Mouse (Mus musculus) lung, postnatal 0 days (tissue): ENCODE results near the gene Pym1. TPM values are rescaled to one million over a fixed set of nuclear protein-coding genes. Genes with fewer than 3 reads are reported as not detected.

Experiments used
- ATAC-seq: fragments of 200-750 bp; cut with Nextera tagmentation; 2 replicates; pipeline ENCODE4 v1.8.0; 2017; ENCODE audit warnings: moderate library complexity
- DNase-seq: peaks from one replicate; pipeline ENCODE4 v3.0.0-alpha.2; 2016; ENCODE audit warnings: low spot score
- H3K27ac ChIP-seq: fragments of 300-500 bp; sonication (generic); 2 replicates; pipeline ENCODE4 v1.5.1; 2014; ENCODE audit warnings: antibody characterized with exemption, mild to moderate bottlenecking, low read length, mixed read lengths
- H3K27me3 ChIP-seq: fragments of 300-500 bp; sonication (generic); replicated peaks from 2 replicates; pipeline ENCODE4 v1.6.1; 2014; ENCODE audit warnings: low read length, mixed read lengths; ENCODE audit not compliant: insufficient read depth
- H3K36me3 ChIP-seq: fragments of 300-500 bp; sonication (generic); 2 replicates; pipeline ENCODE4 v1.6.1; 2014; ENCODE audit warnings: low read length, mixed read lengths; ENCODE audit not compliant: insufficient read depth
- H3K4me1 ChIP-seq: fragments of 300-500 bp; sonication (generic); 2 replicates; pipeline ENCODE4 v1.6.1; 2014; ENCODE audit warnings: antibody characterized with exemption, low read depth, low read length, mixed read lengths; ENCODE audit not compliant: insufficient read depth
- H3K4me2 ChIP-seq: fragments of 300-500 bp; sonication (generic); replicated peaks from 2 replicates; pipeline ENCODE4 v1.6.1; 2014; ENCODE audit warnings: low read depth, mild to moderate bottlenecking, low read length, moderate library complexity, mixed read lengths
- H3K4me3 ChIP-seq: fragments of 300-500 bp; sonication (generic); 2 replicates; pipeline ENCODE4 v1.5.1; 2014; ENCODE audit warnings: low read depth, low read length
- H3K9ac ChIP-seq: fragments of 300-500 bp; sonication (generic); replicated peaks from 2 replicates; pipeline ENCODE4 v1.6.1; 2014; ENCODE audit warnings: low read depth, mild to moderate bottlenecking
- H3K9me3 ChIP-seq: fragments of 300-500 bp; sonication (generic); 2 replicates; pipeline ENCODE4 v1.6.1; 2016; ENCODE audit warnings: low read length, mixed read lengths
- CTCF ChIP-seq: IDR thresholded peaks from 2 replicates; pipeline ENCODE4 v1.5.1; 2016; ENCODE audit warnings: antibody characterized with exemption, mild to moderate bottlenecking
- EP300 ChIP-seq: IDR thresholded peaks from 2 replicates; pipeline ENCODE4 v1.6.1; 2016; ENCODE audit warnings: antibody characterized with exemption, mild to moderate bottlenecking, control low read depth
- WGBS: fragments of 180-500 bp; shearing (Covaris S2); extraction: QIAGEN DNeasy Blood & Tissue Kit; methylation state at CpG from one replicate; pipeline ENCODE4 v1.1.7; 2014; 5-methylcytosine and 5-hydroxymethylcytosine counted together
- polyA plus RNA-seq: library from polyadenylated mRNA; unstranded; fragments of >200 nt; fragmentation: Nextera tagmentation; extraction: Ambion mirVana; gene quantifications from 2 replicates; pipeline ENCODE4 v1.2.1, GENCODE M21; 2015

Gene Pym1
- polyA plus RNA-seq, 1 experiment from 2014 or later = 24.9 TPM

GRCm38 (mm10) chr10:128743791-128744191, 3.9 kb upstream of the Pym1 start:
- peak overlapping the region; percentile 90 for H3K4me2 ChIP-seq
- ATAC-seq (peak; percentile 58), DNase-seq (peak; percentile 81)
- no peaks in the 10 kb centered on the region for H3K36me3 ChIP-seq
- H3K27ac ChIP-seq = peak overlapping the region; percentile 93
- peaks cover 18% of the 10 kb centered on the region; the same call in 1 of the 2 replicates for H3K4me1 ChIP-seq
- no peaks in the 10 kb centered on the region for H3K9me3 ChIP-seq
- TF ChIP-seq CTCF = peak; percentile 3; the same call in 1 of the 2 replicates
- no peak for TF ChIP-seq EP300
- WGBS = 3% methylated on average over 29 of the region's 37 CpGs
- peak overlapping the region; percentile 70 for H3K4me3 ChIP-seq
- no peaks in the 10 kb centered on the region for H3K27me3 ChIP-seq
- H3K9ac ChIP-seq = peak overlapping the region; percentile 67

DNA sequence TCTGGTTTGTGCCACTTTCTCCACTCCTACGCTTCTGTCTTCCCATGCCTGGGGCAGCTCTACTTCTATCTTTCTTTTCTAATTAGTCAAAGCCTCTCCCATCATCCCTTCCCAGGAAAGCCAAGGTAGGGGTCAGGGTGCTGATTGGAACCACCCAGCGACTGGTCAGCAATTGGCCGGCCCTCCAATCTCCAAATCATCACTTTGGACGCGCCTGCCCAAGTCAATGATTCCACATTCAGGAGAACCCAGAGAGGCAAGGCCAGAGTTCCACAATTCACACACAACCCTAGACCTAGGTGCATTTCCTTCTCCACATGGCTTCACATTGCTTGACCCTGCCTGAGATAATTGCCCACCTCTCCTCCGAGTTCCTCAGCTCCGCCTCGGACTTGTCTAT, 3.5 kb upstream of the Pym1 start:
- WGBS = 28% methylated on average over 8 of the region's 8 CpGs

GRCm38 (mm10) chr10:128744680-128745601, 2.7 kb upstream of the Pym1 start, which contains the start of gene Dgka:
Dgka (minus strand) TSS chr10:128744855.
- WGBS = 15% methylated on average over 18 of the region's 18 CpGs
- Histone ChIP-seq H3K4me2 (peak within 1 kb of the TSS; percentile 90), H3K27me3 (no peaks in the 10 kb centered on the region), H3K9me3 (no peaks in the 10 kb centered on the region), H3K4me3 (peak within 1 kb of the TSS; percentile 70), H3K36me3 (no peaks in the 10 kb centered on the region), H3K4me1 (peaks cover 18% of the 10 kb centered on the region; the same call in 1 of the 2 replicates), H3K27ac (peak within 1 kb of the TSS; percentile 93), H3K9ac (peak within 1 kb of the TSS; percentile 67)
- peak; percentile 45 for TF ChIP-seq CTCF
- TF ChIP-seq EP300 = no peak
- ATAC-seq (no peak), DNase-seq (peak; percentile 81)

More for the DNA sequence above, 3.5 kb upstream of the Pym1 start:
- Histone ChIP-seq H3K4me2 (peak overlapping the region; percentile 90), H3K27me3 (no peaks in the 10 kb centered on the region), H3K4me3 (peak overlapping the region; percentile 70), H3K36me3 (no peaks in the 10 kb centered on the region), H3K9ac (peak overlapping the region; percentile 67), H3K27ac (peak overlapping the region; percentile 93), H3K9me3 (no peaks in the 10 kb centered on the region), H3K4me1 (peaks cover 18% of the 10 kb centered on the region; the same call in 1 of the 2 replicates)
- DNase-seq (no peak), ATAC-seq (no peak)
- no peak for TF ChIP-seq CTCF
- TF ChIP-seq EP300 = no peak

DNA sequence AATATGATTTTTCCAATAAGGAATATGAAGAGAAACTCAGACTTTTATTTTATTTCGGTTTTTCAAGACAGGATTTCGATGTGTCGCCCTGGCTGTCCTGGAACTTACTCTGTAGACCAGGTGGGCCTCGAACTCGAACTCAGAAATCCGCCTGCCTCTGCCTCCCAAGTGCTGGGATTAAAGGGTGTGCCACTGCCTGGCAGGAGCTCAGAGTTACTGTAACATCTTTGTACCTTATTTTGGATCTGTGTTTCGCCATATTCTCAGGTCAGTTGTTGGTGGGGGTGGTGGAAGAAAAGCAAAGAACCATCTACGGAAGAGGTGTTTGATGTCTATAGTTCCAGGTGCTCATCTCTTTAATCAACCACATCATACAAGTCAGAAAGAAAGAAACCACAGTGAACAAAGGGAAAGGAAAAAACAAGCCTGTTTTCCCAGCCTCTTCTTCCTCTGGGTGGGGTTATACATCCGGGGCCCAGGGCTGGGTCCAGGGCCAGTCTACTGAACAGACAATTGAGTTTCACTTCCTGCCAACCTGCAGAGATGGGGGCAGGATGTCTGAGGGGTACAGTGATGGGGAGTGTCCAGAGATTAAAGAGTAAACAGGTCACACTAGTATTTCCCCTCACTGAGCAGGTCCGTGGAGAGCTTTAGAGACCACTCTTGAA, 1.6 kb upstream of the Pym1 start:
- Histone ChIP-seq H3K4me1 (peaks cover 18% of the 10 kb centered on the region; the same call in 1 of the 2 replicates), H3K27me3 (no peaks in the 10 kb centered on the region), H3K4me3 (no peak overlapping the region), H3K27ac (peak overlapping the region; percentile 44; the same call in 1 of the 2 replicates), H3K4me2 (no peak overlapping the region), H3K9ac (no peak overlapping the region), H3K9me3 (no peaks in the 10 kb centered on the region), H3K36me3 (no peaks in the 10 kb centered on the region)
- ATAC-seq = no peak
- DNase-seq = no peak
- no peak for TF ChIP-seq EP300
- no peak for TF ChIP-seq CTCF
- 82% methylated on average over 10 of the region's 10 CpGs for WGBS

- TF ChIP-seq EP300 (peak; percentile 85; the same call in 1 of the 2 replicates), CTCF (no peak)
- DNase-seq (peak; percentile 97), ATAC-seq (no peak)
- H3K9me3 ChIP-seq = no peaks in the 10 kb centered on the region
- H3K4me3 ChIP-seq = peak overlapping the region; percentile 83
- H3K36me3 ChIP-seq = no peaks in the 10 kb centered on the region
- H3K4me1 ChIP-seq = peaks cover 18% of the 10 kb centered on the region; the same call in 1 of the 2 replicates
- H3K4me2 ChIP-seq = peak overlapping the region; percentile 92
- peak overlapping the region; percentile 99 for H3K27ac ChIP-seq
- no peaks in the 10 kb centered on the region for H3K27me3 ChIP-seq
- WGBS = 36% methylated on average over 8 of the region's 9 CpGs
- H3K9ac ChIP-seq = no peak overlapping the region
These were observed 580 bp upstream of the Pym1 start for GRCm38 (mm10) chr10:128746972-128747645.
